Mouse (Mus musculus) heart, embryonic 12.5 days (tissue): ENCODE data around the gene Ccdc78. TPM values are rescaled to one million over a fixed set of nuclear protein-coding genes. Genes with fewer than 3 reads are reported as not detected.

Experiments used
- ATAC-seq: fragments of 200-750 bp; cut with Nextera tagmentation; 2 replicates; pipeline ENCODE4 v1.8.0; 2017; ENCODE audit warnings: moderate TSS enrichment, moderate library complexity; ENCODE audit not compliant: insufficient number of reproducible peaks, low FRiP score
- H3K27ac ChIP-seq: fragments of 300-500 bp; sonication (generic); 2 replicates; pipeline ENCODE4 v1.5.1; 2016; ENCODE audit warnings: mild to moderate bottlenecking, moderate library complexity; ENCODE audit not compliant: poor library complexity, severe bottlenecking
- H3K27me3 ChIP-seq: fragments of 300-500 bp; sonication (generic); replicated peaks from 2 replicates; pipeline ENCODE4 v1.6.1; 2016; ENCODE audit warnings: mild to moderate bottlenecking, moderate library complexity
- H3K36me3 ChIP-seq: fragments of 300-500 bp; sonication (generic); 2 replicates; pipeline ENCODE4 v1.6.1; 2016; ENCODE audit warnings: mild to moderate bottlenecking, moderate library complexity
- H3K4me1 ChIP-seq: fragments of 300-500 bp; sonication (generic); replicated peaks from 2 replicates; pipeline ENCODE4 v1.6.1; 2016; ENCODE audit warnings: mild to moderate bottlenecking
- H3K4me2 ChIP-seq: fragments of 300-500 bp; sonication (generic); 2 replicates; pipeline ENCODE4 v1.6.1; 2016; ENCODE audit warnings: mild to moderate bottlenecking, moderate library complexity
- H3K4me3 ChIP-seq: fragments of 300-500 bp; sonication (generic); 2 replicates; pipeline ENCODE4 v1.5.1; 2016; ENCODE audit warnings: mild to moderate bottlenecking
- H3K9ac ChIP-seq: fragments of 300-500 bp; sonication (generic); 2 replicates; pipeline ENCODE4 v1.6.1; 2016; ENCODE audit warnings: mild to moderate bottlenecking, moderate library complexity
- H3K9me3 ChIP-seq: fragments of 300-500 bp; sonication (generic); replicated peaks from 2 replicates; pipeline ENCODE4 v1.6.1; 2016; ENCODE audit warnings: mild to moderate bottlenecking, moderate library complexity
- WGBS: fragments of 180-500 bp; shearing (Covaris S2); methylation state at CpG from one replicate; pipeline ENCODE4 v1.1.7; 2016; 5-methylcytosine and 5-hydroxymethylcytosine counted together
- microRNA-seq: library from miRNA; unstranded; fragments of <30 nt; microRNA quantifications from one replicate; pipeline ENCODE4, GENCODE M21; 2017
- polyA plus RNA-seq: library from polyadenylated mRNA; unstranded; fragments of >200 nt; fragmentation: Nextera tagmentation; extraction: Ambion mirVana; gene quantifications from 2 replicates; pipeline ENCODE4 v1.2.1, GENCODE M21; 2016

Gene Ccdc78
- polyA plus RNA-seq, 1 experiment from 2014 or later, result 0.37 TPM

DNA sequence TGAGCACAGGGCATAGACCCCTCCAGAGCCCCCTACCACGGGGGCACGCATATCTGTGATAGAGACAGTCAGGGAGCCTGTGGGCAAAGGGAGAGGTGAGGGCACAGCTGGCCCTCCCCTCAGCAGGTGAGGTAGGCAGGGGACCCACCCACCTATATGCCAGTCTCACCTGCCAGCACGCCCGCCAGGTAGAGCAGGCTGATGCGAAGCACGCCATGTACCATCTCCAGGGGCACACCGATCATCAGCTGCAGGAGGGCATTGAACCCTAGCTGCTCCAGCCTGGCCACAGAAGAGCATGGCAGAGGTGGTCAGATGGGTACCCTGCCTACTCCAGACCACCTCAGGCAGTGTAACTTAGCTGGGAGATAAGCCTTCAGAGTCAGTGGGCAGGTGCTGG, 48.9 kb downstream of the Ccdc78 start:
- WGBS, result 92% methylated on average over 7 of the region's 7 CpGs
- ATAC-seq, result no peak
- Histone ChIP-seq H3K36me3 (peaks cover 53% of the 10 kb centered on the region), H3K27ac (no peak overlapping the region), H3K9me3 (no peaks in the 10 kb centered on the region), H3K4me1 (peaks cover 67% of the 10 kb centered on the region), H3K9ac (peak overlapping the region; percentile 81; the same call in 1 of the 2 replicates), H3K4me2 (peak overlapping the region; percentile 94), H3K27me3 (no peaks in the 10 kb centered on the region), H3K4me3 (peak overlapping the region; percentile 71; the same call in 1 of the 2 replicates)

DNA sequence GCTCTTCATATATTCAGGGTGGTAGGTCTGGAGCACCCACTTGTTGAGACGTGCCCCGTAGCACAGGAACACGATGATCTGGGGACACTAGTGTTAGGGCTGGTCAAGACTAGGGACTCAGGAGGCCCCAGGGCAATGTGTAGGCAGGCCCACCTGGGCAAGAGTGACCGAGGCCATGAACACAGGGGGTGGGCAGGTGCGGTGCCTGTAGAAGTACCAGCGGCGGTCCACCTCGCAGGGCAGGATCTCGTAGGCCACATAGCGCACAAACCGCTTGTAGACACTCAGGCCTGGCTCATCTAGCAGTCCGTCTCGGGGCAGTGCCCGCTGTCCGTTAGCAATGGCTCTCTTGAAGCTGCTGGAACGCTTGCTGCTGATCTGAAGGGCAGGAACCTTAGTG, 49.4 kb downstream of the Ccdc78 start:
- Histone ChIP-seq H3K4me1 (peaks cover 62% of the 10 kb centered on the region), H3K4me3 (0 out of 2 replicates have a peak overlapping the region, but pooled peaks have one; percentile 46), H3K9ac (peak overlapping the region; percentile 72), H3K36me3 (peaks cover 53% of the 10 kb centered on the region), H3K4me2 (peak overlapping the region; percentile 94), H3K27me3 (no peaks in the 10 kb centered on the region), H3K27ac (no peak overlapping the region), H3K9me3 (no peaks in the 10 kb centered on the region)
- ATAC-seq, result no peak
- WGBS, result 95% methylated on average over 16 of the region's 16 CpGs

DNA sequence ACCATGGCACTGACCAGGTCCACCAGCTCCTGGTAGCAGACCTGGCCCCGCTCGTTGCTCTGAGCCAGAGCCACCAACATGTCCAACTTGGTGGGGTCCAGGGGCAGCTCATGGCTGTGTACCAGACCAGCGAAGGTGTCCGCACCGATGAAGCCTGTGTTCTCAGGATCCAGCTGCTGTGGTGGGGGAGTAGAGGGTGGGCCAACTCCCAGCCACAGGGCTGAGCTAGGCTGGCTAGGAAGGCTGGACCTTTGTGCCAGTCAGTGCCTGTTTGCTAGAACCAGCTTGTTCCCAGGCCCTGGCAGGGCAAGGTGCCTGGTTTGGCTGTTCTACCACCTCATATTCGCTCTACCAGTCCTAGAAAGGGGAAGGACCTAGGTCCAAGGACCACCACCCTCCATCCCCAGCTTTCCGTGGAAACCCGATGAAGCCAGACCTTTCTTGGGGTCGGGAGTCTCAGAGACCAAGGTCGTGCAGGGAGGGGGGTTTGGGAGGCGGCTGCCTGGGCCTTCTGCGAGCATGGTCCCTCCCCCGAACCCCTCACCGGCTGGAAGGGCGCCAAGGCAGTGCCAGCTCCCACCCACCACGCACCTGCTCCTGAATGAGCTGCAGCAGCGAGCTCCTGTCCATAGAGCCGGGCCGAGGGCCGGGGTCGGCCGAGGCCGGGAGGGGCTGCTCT, 50.2 kb downstream of the Ccdc78 start:
- peak overlapping the region; percentile 71 for H3K27ac ChIP-seq
- H3K9ac ChIP-seq, result peak overlapping the region; percentile 72
- H3K27me3 ChIP-seq, result no peaks in the 10 kb centered on the region
- WGBS, result 23% methylated on average over 23 of the region's 23 CpGs
- peaks cover 53% of the 10 kb centered on the region for H3K36me3 ChIP-seq
- H3K4me1 ChIP-seq, result peaks cover 54% of the 10 kb centered on the region
- no peaks in the 10 kb centered on the region for H3K9me3 ChIP-seq
- H3K4me2 ChIP-seq, result peak overlapping the region; percentile 94
- ATAC-seq, result no peak
- peak overlapping the region; percentile 46 for H3K4me3 ChIP-seq

DNA sequence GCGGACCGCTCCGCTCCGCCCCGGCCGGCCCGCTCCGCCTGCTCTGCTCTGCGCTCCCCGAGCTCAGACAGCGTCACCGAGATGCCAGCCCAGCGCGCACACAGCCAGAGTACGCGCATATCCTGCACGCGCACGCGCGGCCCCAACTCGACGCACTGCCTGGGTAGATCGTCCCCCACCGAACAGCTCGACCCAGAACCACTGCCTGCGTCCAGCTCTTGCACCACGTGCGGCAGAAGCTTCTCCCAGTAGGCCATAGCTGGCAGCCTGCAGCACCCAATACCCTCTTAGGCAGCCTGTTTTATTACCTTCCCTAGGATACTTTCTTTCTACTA, 50.7 kb downstream of the Ccdc78 start, which contains the start of gene Rhbdl1:
Gene Rhbdl1 (minus strand): TSS at position 220 of the 335 bp plus-strand sequence.
- H3K36me3 ChIP-seq, result peaks cover 55% of the 10 kb centered on the region
- H3K9me3 ChIP-seq, result no peaks in the 10 kb centered on the region
- H3K4me1 ChIP-seq, result peaks cover 49% of the 10 kb centered on the region
- H3K4me3 ChIP-seq, result peak within 1 kb of the TSS; percentile 46
- peak; percentile 10; the same call in 1 of the 2 replicates for ATAC-seq
- 3% methylated on average over 29 of the region's 29 CpGs for WGBS
- no peaks in the 10 kb centered on the region for H3K27me3 ChIP-seq
- H3K9ac ChIP-seq, result peak within 1 kb of the TSS; percentile 72
- peak within 1 kb of the TSS; percentile 71 for H3K27ac ChIP-seq
- H3K4me2 ChIP-seq, result peak within 1 kb of the TSS; percentile 94

DNA sequence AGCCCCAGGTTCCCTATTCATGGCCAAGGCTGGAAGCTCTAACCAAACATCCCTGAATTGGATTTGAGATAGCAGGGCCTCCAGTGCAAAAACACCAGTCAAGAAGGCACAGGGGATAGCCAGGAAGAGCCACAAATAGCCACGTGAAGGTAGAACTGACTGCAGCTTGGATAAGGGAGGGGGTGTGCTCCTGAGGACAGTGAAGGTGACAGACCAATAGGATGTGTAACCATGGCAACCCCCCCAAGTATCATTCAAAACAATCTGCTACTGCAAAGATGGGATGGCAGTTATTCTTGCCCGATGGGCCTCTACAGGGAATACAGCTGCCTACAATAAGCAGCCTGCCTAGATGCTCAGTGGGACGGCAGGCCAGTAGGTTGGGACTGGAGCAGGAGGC, 51.2 kb downstream of the Ccdc78 start:
- H3K9ac ChIP-seq, result peak overlapping the region; percentile 72; the same call in 1 of the 2 replicates
- no peak for ATAC-seq
- no peaks in the 10 kb centered on the region for H3K27me3 ChIP-seq
- H3K4me2 ChIP-seq, result peak overlapping the region; percentile 94
- H3K27ac ChIP-seq, result peak overlapping the region; percentile 71
- no peaks in the 10 kb centered on the region for H3K9me3 ChIP-seq
- H3K36me3 ChIP-seq, result peaks cover 60% of the 10 kb centered on the region
- H3K4me1 ChIP-seq, result peaks cover 49% of the 10 kb centered on the region
- WGBS, result 32% methylated on average over 3 of the region's 3 CpGs
- H3K4me3 ChIP-seq, result peak overlapping the region; percentile 46; the same call in 1 of the 2 replicates

DNA sequence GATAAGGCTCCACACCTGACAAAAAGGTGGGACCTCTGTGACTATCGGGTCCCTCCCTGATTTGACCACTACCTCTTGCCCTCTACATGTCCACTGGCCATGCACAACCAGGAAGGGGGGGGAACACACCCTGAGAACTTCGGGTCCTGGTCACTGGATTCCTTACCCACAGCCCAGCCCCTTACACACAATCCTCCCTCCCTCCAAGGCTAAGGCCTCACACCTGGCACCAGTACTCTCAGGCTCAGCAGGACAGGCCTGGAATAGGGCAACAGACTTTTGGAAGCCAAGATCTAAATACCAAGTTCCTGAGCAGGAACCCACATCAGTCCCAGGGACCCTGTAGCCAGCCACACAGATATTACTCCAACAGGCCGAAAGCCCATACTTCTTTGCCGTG, 52.5 kb downstream of the Ccdc78 start:
- no peak overlapping the region for H3K4me3 ChIP-seq
- peaks cover 64% of the 10 kb centered on the region for H3K36me3 ChIP-seq
- 86% methylated on average over 4 of the region's 4 CpGs for WGBS
- no peak for ATAC-seq
- no peak overlapping the region for H3K4me2 ChIP-seq
- no peaks in the 10 kb centered on the region for H3K9me3 ChIP-seq
- H3K27ac ChIP-seq, result no peak overlapping the region
- peaks cover 55% of the 10 kb centered on the region for H3K4me1 ChIP-seq
- H3K27me3 ChIP-seq, result no peaks in the 10 kb centered on the region
- H3K9ac ChIP-seq, result no peak overlapping the region

DNA sequence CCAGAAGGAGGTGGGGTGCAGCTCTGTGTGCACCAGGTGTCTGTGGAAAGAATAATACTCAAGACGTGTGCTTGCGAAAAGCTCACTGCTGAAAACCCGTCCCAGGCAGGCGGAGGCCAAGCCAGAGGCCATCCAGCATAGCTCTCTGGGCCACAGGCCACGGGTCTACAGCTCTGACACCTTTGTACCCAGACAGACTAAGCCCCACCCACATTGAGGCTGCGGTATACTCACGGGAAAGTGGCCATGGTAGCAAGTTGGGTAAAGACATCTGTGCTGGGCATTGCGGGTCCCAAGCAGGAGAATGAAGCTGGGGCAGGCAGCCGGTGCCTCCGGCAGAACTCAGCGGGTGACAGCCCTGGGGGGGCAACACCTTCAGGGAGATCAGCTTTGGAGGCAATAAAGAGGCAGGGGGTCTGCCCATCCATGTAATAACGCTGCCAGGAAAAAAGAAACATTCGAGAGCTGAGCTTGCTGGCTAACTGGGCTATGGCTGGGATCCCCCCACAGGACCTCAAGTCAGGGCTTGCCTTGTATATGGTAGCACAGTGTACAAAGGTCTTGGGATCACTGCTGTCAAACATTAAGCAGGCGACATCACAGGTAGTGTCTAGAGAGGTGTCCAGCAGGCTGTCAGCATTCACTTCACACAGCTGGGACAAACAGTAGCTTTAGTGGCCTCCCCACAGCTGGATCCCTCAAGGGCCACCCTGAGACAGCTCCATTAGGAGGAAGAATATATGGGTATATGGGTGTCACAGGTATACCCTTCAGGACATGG, 53.3 kb downstream of the Ccdc78 start:
- no peak for ATAC-seq
- Histone ChIP-seq H3K9me3 (no peaks in the 10 kb centered on the region), H3K4me3 (no peak overlapping the region), H3K27me3 (no peaks in the 10 kb centered on the region), H3K4me1 (peaks cover 48% of the 10 kb centered on the region), H3K27ac (no peak overlapping the region), H3K4me2 (no peak overlapping the region), H3K36me3 (peaks cover 64% of the 10 kb centered on the region), H3K9ac (no peak overlapping the region)
- 86% methylated on average over 14 of the region's 14 CpGs for WGBS

Small RNA genes within 50 kb of the gene (microRNA-seq; reads per million reads assigned to microRNA genes)
- gene Gm25083 (not detected), gene Mir3082 (not detected), gene Mir6966 (1.2 reads per million)

Other genes starting within 250 kb of the Ccdc78 start
- 1.6 and 1.9 TPM in 2 replicates for gene Sox8, start 215.9 kb upstream of the Ccdc78 start, polyA plus RNA-seq
- 34.6 and 35.3 TPM in 2 replicates for gene Lmf1, start 207.5 kb upstream of the Ccdc78 start, polyA plus RNA-seq
- 1.5 and 4.9 TPM in 2 replicates for gene Gng13, start 69.4 kb upstream of the Ccdc78 start, polyA plus RNA-seq
- 22.4 and 23.0 TPM in 2 replicates for gene Chtf18, start 59.2 kb upstream of the Ccdc78 start, polyA plus RNA-seq
- 11.3 and 12.5 TPM in 2 replicates for gene Rpusd1, start 58.9 kb upstream of the Ccdc78 start, polyA plus RNA-seq
- not detected in 2 replicates for gene Mslnl, start 50.5 kb upstream of the Ccdc78 start, polyA plus RNA-seq
- 18.2 and 20.5 TPM in 2 replicates for gene Msln, start 32.2 kb upstream of the Ccdc78 start, polyA plus RNA-seq
- gene Narfl, start 12.8 kb upstream of the Ccdc78 start, polyA plus RNA-seq, result 30.5 and 31.8 TPM in 2 replicates
- gene Haghl, start 907 bp upstream of the Ccdc78 start, polyA plus RNA-seq, result 50.5 and 53.2 TPM in 2 replicates
- gene Fam173a, start 6.3 kb downstream of the Ccdc78 start, polyA plus RNA-seq, result 67.3 and 68.2 TPM in 2 replicates
- 0.32 and 0.61 TPM in 2 replicates for gene AC134908.4, start 9.1 kb downstream of the Ccdc78 start, polyA plus RNA-seq
- 28.9 and 30.9 TPM in 2 replicates for gene Metrn, start 10.6 kb downstream of the Ccdc78 start, polyA plus RNA-seq
- 1.4 and 1.6 TPM in 2 replicates for gene Fbxl16, start 22.5 kb downstream of the Ccdc78 start, polyA plus RNA-seq
- gene Wdr24, start 37.0 kb downstream of the Ccdc78 start, polyA plus RNA-seq, result 15.5 and 17.0 TPM in 2 replicates
- 38.1 and 41.8 TPM in 2 replicates for gene Jmjd8, start 42.3 kb downstream of the Ccdc78 start, polyA plus RNA-seq
- 271 and 272 TPM in 2 replicates for gene Stub1, start 46.8 kb downstream of the Ccdc78 start, polyA plus RNA-seq
- gene Rhbdl1, start 50.7 kb downstream of the Ccdc78 start, polyA plus RNA-seq, result 1.6 and 2.4 TPM in 2 replicates
- gene Gm20683, start 55.2 kb downstream of the Ccdc78 start, polyA plus RNA-seq, result 1.3 and 1.6 TPM in 2 replicates
- gene Rhot2, start 58.3 kb downstream of the Ccdc78 start, polyA plus RNA-seq, result 24.0 and 24.9 TPM in 2 replicates
- 18.4 and 20.1 TPM in 2 replicates for gene Wdr90, start 74.9 kb downstream of the Ccdc78 start, polyA plus RNA-seq
- gene Mcrip2, start 82.2 kb downstream of the Ccdc78 start, polyA plus RNA-seq, result 160 and 161 TPM in 2 replicates
- gene Mettl26, start 88.5 kb downstream of the Ccdc78 start, polyA plus RNA-seq, result 31.3 and 36.1 TPM in 2 replicates
- gene Wfikkn1, start 94.3 kb downstream of the Ccdc78 start, polyA plus RNA-seq, result 0.19 and 0.40 TPM in 2 replicates
- 17.1 and 18.1 TPM in 2 replicates for gene Rab40c, start 133.1 kb downstream of the Ccdc78 start, polyA plus RNA-seq
- gene Pigq, start 158.4 kb downstream of the Ccdc78 start, polyA plus RNA-seq, result 69.8 and 72.1 TPM in 2 replicates
- 0.36 and 1.2 TPM in 2 replicates for gene Nhlrc4, start 158.4 kb downstream of the Ccdc78 start, polyA plus RNA-seq
- 0.08 and 0.17 TPM in 2 replicates for gene A930017K11Rik, start 166.0 kb downstream of the Ccdc78 start, polyA plus RNA-seq
- 16.9 and 18.0 TPM in 2 replicates for gene Capn15, start 199.2 kb downstream of the Ccdc78 start, polyA plus RNA-seq